Mouse (Mus musculus): ENCODE measurements around the gene Plekhg4.

Gene Plekhg4

DNA sequence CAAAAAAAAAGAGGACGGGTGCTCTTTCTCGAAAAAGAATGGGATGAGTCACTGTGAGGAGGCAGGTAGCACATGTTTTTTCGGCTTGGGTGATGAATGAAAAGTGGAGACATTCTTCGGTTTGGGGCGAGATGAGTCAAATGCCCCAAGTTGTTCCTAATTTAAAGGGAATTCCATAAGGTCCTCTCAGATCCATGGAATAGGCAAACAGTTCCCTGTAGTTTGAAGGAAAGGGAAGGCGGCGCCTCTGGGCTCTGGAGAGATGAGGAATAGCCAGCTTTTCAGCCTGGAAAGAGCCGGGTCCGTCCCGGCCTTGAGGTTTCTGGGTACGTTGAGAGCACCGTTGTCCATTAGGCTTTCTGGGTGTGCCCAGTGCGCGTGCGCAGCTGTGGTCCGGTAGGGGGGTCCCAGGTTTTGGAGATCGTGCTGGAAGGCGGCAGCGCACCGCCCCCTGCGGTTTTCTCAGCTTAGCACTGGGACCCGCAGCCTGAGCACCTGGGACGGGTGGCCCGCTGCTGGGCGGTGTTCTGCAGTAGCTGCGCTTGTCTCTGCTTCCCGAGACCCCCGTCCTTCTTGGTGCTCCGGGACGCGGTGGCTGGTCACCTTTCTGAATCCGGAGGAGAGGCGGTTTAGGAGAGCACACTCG is 24.5 kb upstream of the Plekhg4 start, which contains the start of gene Slc9a5:
Gene Slc9a5, plus strand, starts transcription at position 394 of the 646 bp plus-strand sequence.
- in situ Hi-C loops (cut with MboI; ENCODE audit: low sequenced_read_pairs), result no loop called here

DNA sequence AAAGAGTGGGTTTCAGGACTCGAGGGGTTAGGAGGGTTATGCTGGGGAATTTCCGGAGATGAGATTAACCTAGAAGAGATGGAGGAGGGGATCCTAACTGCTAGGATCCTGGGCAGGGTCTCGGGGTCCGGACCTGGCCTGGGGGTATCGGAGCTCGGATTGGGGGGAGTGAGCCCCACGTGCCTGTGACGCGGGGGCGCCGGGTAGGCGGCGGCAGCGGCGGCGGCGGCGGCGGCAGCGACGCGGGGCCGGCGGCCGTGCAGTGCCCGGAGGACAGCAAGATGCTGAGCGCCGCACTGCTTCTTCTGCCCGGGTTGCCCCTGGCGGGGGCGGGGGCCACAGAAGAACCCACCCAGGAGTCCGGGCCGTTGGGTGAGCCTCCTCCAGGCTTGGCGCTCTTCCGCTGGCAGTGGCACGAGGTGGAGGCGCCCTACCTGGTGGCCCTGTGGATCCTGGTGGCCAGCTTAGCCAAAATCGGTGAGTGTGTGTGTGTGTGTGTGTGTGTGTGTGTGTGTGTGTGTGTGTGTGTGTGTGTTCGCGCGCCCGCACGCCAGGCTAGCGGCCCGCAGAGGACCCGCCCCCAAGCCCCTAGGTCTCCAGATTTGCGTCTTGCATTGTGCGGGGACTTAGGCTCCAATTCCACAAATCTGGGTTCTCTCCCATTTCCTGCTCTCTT is 23.8 kb upstream of the Plekhg4 start:
- in situ Hi-C loops (cut with MboI; ENCODE audit: low sequenced_read_pairs), result no loop called here

DNA sequence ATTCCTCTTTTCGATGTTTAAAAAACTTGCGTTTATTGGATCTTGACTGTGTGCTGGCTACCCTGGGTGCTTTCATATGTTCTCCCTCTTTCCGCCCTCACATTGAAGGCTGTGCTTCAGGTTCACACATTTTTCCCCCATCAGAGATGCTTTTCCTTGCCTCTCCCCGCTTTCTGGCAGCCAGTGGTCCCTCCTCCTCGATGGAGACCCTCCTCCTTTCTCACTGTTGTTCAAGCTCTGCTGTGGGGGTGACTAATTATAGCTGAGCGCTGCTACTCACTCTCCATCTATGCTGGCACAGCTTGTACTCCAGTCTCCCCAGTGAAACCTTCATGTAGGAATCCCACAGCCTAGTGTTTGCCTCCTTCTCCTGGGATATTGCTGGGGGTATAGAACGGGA is 22.9 kb upstream of the Plekhg4 start:
- in situ Hi-C loops (cut with MboI; ENCODE audit: low sequenced_read_pairs), result no loop called here

DNA sequence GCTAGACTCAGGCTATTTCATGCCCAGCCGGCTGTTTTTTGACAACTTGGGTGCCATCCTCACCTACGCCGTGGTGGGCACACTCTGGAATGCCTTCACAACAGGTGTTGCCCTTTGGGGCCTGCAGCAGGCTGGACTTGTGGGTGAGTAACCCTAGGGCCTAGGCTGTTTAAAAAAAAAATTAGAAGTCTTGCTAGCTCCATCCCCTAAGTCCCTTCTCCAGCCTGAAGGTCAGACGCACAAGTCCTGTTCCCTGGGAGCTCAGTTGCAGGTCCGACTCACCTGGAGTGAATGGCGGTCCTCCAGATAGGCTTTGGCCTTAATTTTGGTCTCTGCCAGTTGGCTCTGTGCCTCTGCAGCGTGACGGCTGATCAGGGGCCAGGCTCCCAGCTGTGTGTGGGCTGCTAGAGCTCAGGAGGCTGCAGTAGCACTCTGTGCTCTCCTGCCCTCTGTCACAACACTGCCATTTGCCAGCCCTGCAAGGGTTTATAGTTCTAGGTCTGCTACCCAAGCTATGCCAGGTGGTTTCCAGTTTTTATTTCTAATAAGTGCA is 19.4 kb upstream of the Plekhg4 start:
- in situ Hi-C loops (cut with MboI; ENCODE audit: low sequenced_read_pairs), result no loop called here

DNA sequence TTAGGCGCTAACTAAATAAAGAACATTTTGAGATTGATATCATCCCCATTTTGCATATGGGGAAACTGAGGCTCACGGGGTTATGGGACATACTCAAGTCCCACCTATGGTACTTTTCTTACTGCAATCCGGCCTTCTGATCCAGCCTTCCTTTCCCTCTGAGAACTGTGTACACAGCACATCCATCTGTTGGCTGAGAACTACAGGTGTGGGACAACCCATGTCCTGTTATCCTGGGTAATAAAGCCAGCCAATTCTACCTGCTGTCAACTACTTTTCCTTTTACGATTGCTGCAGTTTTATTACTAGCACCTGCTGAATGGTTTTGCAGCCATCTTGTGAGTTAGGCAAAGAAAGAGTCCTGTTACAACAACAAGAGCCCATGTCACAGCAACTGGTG is 18.5 kb upstream of the Plekhg4 start:
- in situ Hi-C loops (cut with MboI; ENCODE audit: low sequenced_read_pairs), result no loop called here

DNA sequence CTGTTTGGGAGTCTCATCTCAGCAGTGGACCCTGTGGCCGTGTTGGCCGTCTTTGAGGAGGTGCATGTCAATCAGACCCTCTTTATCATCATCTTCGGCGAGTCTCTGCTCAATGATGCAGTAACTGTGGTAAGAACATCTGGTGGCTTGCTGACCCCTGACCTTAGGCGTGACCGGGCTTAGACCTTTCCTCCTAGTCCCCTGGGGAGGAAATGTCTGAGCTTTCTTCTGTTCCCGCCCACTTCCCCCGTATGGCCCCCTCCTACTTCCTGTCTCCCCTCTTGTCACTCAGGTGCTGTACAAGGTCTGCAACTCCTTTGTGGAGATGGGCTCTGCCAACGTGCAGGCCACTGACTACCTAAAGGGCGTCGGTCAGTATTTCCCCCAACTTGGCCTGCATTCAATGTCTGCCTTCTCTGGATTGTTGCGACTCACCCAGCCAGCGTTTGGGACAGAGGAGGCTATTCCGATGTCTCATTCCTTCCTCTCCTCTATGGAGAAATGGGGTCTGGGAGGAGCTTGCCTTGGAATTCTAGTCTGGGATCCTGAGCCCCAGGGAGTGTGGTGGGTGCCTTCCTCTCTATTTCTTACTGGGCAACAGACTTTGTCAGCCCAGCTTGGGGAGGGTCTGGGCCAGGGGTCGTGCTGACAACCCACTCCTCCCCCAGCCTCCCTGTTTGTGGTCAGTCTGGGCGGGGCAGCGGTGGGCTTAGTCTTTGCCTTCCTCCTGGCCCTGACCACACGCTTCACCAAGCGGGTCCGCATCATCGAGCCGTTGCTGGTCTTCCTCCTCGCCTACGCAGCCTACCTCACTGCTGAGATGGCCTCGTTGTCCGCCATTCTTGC is 17.7 kb upstream of the Plekhg4 start:
- in situ Hi-C loops (cut with MboI; ENCODE audit: low sequenced_read_pairs), result no loop called here

DNA sequence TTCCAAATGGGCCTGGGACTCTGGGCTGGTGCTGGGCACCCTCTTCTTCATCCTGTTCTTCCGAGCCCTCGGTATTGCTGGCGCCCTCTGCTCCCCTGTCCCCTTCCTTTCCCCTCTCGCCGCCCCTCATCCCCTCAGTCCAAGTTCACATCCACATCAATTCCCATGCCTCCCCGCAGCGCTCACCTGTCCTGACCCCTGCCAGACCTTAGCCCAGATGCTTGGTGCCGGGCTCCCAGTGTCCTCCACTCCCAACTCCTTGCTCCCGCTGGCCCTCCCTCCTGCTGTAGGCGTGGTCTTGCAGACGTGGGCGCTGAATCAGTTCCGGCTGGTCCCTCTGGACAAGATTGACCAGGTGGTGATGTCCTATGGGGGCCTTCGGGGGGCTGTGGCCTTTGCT is 16.4 kb upstream of the Plekhg4 start:
- in situ Hi-C loops (cut with MboI; ENCODE audit: low sequenced_read_pairs), result no loop called here

DNA sequence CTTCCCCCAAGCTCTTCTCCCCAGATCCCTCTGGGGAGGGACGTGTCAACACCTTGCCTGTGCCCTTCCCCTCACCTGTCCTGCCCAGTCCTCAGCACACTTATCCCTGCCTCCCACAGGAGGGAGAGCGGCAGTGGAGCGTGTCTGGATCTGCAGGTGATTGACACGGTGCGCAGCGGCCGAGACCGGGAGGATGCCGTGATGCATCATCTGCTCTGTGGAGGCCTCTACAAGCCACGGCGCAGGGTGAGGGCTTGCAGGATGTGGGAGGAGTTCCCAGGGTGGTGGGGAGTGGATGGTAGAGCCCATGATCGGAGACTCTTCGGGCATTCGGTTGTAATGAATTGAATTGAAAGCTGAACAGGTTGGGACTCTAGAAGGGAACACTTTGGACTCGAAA is 13.9 kb upstream of the Plekhg4 start:
- in situ Hi-C loops (cut with MboI; ENCODE audit: low sequenced_read_pairs), result no loop called here

DNA sequence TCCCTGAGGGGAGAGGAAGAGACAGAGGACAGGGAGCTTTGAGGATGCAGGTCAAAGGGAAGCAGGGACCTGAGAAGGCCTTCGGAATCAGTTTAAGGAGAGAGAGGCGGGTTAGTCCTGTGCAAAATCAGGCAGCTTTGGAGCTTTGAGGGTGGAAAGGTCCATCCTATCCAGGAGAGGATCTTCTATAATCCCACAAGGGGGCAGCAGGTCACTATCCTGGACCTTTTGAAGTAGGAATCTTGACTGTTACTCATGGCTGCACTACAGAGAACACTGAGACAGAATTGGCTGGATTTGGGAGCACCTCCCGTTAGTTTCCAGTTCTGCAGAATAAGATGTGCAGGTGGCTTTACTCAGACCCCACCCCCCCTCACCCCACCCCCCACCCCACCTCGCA is 13.4 kb upstream of the Plekhg4 start:
- in situ Hi-C loops (cut with MboI; ENCODE audit: low sequenced_read_pairs), result no loop called here

DNA sequence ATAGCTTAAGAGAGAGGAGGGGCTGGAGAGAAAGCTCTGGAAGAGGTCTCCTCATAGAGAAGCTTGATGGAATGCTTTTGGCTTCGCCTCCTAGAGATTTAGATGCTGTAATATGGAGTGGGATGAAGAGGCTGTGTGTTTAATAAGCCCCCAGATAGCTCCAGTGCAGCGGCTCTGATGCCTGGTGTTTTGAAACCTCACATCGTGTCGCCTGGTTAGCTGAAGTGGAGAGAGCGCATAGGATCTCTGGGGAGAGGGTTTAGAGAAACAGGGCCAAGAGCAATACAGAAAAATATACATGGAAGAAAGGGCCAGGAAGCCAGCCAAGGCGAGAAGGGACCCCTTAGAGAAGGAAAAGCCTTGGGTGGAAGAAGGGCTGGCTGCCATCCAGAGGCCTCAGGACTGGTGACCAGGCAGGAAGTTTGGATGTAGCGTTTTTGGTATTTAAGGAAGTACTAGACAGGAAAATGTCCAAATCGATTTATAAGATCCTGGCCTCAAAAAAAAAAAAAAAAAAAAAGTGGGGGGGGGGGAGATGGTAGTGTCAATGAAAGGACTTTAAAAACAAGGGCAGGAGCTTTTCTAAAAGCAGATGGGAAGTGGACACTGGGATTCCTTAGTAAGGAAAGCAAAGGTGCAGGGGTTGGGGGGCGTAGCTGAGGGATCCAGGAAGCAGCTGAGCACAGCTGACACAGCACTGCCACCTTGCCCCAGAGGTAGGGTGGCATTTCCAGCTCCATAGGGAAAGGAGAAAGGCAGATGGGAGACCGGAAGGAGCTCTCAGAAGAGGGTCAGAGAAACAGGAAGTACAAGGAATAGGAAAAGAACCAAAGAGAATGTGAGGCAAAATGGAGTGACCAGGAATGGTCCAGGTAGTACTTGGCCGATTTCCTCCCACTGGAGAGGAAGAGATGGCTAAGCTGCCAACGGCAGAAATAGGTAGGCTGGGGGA is 11.0 kb upstream of the Plekhg4 start:
- in situ Hi-C loops (cut with MboI; ENCODE audit: low sequenced_read_pairs), result no loop called here

DNA sequence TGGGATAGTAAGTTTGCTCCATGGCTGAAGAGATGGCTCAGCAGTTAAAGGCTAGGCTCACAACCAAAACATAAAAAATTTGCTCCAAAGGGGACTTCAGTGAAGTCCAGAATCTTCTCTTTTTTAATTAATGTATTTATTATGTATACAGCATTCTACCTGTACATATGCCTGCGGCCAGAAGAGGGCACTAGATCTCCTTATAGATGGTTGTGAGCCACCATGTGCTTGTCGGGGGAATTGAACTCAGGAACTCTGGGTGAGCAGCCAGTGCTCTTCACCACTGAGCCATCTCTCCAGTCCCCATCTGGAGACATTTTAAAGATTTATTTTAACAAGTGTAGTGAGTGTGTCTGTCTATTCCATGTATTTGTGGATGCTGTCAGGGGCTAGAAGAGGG is 6.0 kb upstream of the Plekhg4 start:
- in situ Hi-C loops (cut with MboI; ENCODE audit: low sequenced_read_pairs), result no loop called here

DNA sequence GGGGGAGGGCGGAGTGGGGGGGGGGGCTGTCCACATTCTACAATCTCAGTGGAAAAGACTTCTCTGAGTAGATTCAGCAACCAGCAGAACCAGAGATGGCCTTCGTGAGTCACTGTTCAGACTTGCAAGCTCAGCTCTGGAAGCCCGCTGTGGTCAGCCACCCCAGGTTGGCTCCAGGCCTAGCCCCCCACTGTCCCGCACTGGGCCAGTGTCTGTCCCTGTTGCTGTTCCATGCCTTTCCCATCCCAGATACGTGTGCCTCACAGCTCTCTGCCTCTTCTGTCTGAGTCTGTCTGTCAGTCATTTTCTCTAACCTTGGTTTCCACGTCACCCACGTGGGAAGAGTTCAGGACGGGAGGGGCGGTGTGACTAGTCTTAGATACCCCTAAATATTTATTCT is 601 bp upstream of the Plekhg4 start:
- in situ Hi-C loops (cut with MboI; ENCODE audit: low sequenced_read_pairs), result no loop called here

DNA sequence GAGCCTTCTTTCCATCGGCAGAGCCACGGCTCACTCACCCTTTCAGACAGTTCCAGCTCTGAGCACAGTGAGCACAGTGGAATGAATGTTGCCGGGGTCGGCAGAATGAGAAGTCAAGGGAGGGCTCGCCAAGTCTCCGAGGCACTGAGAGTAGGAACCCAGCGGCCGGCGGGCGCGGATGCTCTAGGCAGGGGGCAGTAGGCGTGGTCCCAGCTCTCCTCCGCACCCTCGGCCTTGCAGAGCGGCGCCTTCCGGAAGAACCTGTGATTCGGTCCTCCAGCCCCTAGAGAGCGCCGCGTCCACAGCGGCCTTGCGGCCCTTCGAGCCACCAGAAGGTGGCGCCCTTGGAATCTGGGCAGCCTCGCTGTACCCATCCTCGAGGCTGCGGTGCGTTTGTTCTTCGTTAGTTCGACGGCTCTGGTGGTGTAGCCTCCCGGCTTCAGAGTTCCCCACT is 1.5 kb downstream of the Plekhg4 start:
- in situ Hi-C loops (cut with MboI; ENCODE audit: low sequenced_read_pairs), result no loop called here

DNA sequence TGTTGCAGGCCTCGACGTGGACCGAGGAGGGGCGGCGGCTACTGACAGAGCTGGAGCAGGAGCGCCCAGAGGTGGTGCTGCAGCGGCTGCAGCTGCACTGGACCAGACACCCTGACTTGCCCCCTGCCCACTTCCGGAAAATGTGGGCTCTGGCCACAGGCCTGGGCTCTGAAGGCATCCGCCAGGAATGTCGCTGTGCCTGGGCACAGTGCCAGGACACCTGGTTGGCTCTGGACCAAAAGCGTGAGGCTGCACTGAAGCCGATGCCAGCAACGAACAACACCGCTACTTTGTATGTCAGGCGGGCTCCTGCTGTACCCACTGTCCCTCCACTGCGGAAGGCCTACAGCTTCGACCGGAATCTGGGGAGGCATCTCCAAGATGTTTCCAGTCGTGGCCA is 5.6 kb downstream of the Plekhg4 start:
- in situ Hi-C loops (cut with MboI; ENCODE audit: low sequenced_read_pairs), result no loop called here

DNA sequence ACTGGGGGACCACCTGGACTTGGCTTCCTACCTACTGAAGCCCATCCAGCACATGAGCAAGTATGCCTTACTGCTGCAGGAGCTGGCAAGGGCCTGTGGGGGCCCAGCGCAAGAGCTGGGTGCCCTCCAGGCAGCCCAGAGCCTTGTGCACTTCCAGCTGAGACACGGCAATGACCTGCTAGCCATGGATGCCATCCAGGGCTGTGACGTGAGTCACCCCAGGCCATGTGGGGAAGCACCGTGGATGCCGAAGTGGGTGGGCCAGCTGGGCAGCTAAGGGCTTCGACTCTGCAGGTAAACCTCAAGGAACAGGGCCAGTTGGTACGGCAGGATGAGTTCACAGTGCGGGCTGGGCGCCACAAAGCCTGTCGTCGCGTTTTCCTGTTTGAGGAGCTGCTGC is 7.2 kb downstream of the Plekhg4 start:
- in situ Hi-C loops (cut with MboI; ENCODE audit: low sequenced_read_pairs), result no loop called here

DNA sequence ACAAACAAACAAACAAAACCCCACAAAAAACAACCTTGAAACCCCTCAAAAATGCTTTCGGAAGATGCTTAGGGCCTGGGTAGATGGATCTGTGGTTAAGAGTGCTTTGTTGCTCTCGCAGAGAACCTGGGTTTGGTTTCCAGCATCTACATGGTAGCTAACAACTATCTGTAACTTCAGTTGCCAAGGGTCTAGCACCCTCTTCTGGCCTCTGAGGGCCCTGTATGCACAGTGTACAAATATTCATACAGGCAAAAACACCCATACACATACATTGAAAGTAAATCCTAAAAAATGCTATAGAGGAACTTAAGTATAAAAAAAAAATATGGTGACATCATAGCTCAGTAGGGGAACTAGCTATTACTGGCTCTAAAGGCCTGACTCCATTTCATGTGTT is 11.0 kb downstream of the Plekhg4 start:
- in situ Hi-C loops (cut with MboI; ENCODE audit: low sequenced_read_pairs), result no loop called here

DNA sequence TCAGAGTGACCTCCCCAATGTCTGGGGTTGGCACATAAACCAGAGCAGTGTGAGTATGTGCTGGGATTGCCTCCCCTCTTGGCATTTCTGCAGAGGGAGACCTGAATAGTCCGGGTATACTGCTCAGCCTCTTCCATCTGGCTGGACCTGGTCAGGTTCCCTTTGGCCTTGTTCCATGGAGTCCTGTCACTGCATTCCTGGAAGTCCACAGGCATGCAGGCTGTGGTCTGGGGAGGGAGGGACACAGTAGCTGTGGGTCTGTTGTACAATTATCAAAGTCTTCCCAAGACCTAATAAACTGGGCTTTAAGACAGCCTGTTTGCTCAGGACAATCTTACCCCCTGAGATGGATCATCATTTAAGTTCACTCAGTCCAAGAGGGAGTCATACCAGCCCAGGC is 14.1 kb downstream of the Plekhg4 start:
- in situ Hi-C loops (cut with MboI; ENCODE audit: low sequenced_read_pairs), result no loop called here

DNA sequence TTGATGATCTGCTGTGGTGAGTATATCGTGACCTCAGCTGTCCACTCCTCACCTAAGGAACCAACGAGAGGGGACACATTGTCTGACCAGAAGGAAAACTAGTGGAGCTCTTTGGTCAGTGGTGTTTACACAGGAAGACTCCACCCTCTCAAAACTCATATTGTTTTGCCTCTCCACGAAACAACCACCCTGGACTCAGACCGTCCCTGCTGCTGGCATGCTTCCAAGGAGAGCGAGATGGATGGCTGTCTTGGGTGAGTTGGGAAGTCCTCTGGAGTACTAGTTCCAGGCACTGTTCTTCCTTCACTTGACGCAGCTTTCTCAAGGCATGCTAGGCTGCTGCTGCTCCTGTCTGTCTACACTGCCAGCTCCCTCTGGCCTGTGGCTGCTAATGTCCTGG is 16.0 kb downstream of the Plekhg4 start:
- in situ Hi-C loops (cut with MboI; ENCODE audit: low sequenced_read_pairs), result no loop called here

DNA sequence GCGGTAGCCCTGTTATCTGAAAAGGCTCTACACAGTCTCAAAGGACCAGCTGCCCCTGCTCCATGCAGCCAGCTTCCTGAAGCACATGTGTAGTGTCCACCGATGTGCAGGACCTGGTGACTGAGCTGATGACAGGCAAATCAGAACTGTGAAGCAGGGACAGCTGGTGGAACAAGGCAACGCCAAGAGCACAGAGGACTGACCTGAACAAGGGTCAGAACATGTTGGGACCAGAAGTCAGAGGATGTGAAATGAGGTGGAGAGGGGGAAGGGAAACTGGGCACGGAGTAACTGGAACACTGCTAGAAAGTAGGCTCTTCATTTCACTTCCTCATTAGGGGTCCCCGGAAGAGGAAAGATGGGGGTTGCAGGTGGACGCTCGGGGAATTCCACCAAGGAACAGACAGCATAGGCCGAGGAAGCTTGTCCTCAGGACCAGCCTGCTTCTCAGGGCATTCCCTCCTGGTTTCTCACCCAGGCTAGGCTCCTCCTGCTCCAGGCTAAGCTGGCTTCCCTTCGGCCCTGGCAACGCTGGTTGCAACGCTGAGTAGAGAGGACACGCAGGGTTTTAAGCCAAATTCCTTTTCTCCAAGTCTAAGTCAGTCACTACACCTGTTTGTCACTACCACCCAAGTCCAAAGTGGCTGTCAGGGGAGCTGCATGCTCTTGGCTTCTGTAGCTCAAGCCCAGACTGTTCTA is 20.2 kb downstream of the Plekhg4 start:
- in situ Hi-C loops (cut with MboI; ENCODE audit: low sequenced_read_pairs), result no loop called here

DNA sequence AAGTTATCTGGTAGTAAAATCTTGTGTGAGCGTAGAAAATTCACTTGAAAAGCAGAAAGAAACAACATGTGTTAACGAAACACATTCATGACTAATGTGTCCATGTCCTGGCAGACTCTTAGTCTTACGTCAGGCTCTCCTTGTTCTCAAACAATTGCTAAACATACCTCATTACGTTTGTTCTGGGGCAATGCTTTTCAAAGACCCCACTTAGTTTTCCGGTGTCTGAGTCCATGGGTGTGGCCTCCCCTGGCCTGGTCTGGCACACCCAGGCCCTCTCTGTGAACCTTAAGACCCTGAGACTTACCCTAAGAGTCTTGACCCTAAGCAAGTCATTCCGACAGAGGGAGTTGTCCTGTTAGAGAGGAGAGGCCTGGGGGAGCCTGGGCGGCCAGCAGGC is 20.8 kb downstream of the Plekhg4 start:
- in situ Hi-C loops (cut with MboI; ENCODE audit: low sequenced_read_pairs), result no loop called here
